In genomic region chr1:180386951-180387749, GRCm38 (mm10) we compare ENCODE assay signal across 7 mouse cellular contexts. TPM values are rescaled to one million over a fixed set of nuclear protein-coding genes. Genes with fewer than 3 reads are reported as not detected.
A peak's percentile ranks its signal among the peaks of the same experiment; 100 is the strongest.
DNase-seq lines count a peak whose midpoint lies in the region; ATAC-seq and TF ChIP-seq lines count a peak whose summit lies in the region.

No protein-coding gene starts in this region.

- 2% methylated on average over 27 of the region's 27 CpGs for WGBS in intestine, postnatal 0 days
- WGBS in midbrain, embryonic 12.5 days: 1% methylated on average over 27 of the region's 27 CpGs
- WGBS in small intestine, adult 2 months: 4% methylated on average over 27 of the region's 27 CpGs

- peak overlapping the region; percentile 65 for H3K4me2 ChIP-seq in intestine, postnatal 0 days (replicated peaks; ENCODE audit: low read depth)
- peak overlapping the region; percentile 66 for H3K4me2 ChIP-seq in midbrain, embryonic 12.5 days (replicated peaks)

- peak overlapping the region; percentile 84 for H3K27ac ChIP-seq in intestine, postnatal 0 days (ENCODE audit: low read depth, low read length)
- peak overlapping the region; percentile 47 for H3K27ac ChIP-seq in midbrain, embryonic 12.5 days (replicated peaks)
- H3K27ac ChIP-seq in small intestine, adult 2 months (ENCODE audit: insufficient read depth, low read depth, low read length): peak overlapping the region; percentile 95

- H3K9me3 ChIP-seq in intestine, postnatal 0 days (ENCODE audit: control insufficient read depth): no peaks in the 10 kb centered on the region
- no peaks in the 10 kb centered on the region for H3K9me3 ChIP-seq in midbrain, embryonic 12.5 days

- peak; percentile 93 for TF ChIP-seq CTCF in intestine, postnatal 0 days (IDR thresholded peaks at IDR 0.05; ENCODE audit: low read depth)
- TF ChIP-seq CTCF in small intestine, adult 2 months (IDR thresholded peaks at IDR 0.05; ENCODE audit: extremely low read depth, insufficient read length, insufficient replicate concordance, low read depth, low read length): peak; percentile 69; the same call in 1 of the 2 replicates

- H3K27me3 ChIP-seq in intestine, postnatal 0 days (replicated peaks; ENCODE audit: control insufficient read depth, insufficient read depth, low read length): no peaks in the 10 kb centered on the region
- no peaks in the 10 kb centered on the region for H3K27me3 ChIP-seq in midbrain, embryonic 12.5 days
- no peaks in the 10 kb centered on the region for H3K27me3 ChIP-seq in small intestine, adult 2 months (ENCODE audit: control insufficient read depth, insufficient read depth, low read length)

- H3K9ac ChIP-seq in intestine, postnatal 0 days (ENCODE audit: low read depth, low read length): peak overlapping the region; percentile 56
- H3K9ac ChIP-seq in midbrain, embryonic 12.5 days (replicated peaks): peak overlapping the region; percentile 43

- H3K4me1 ChIP-seq in intestine, postnatal 0 days (replicated peaks; ENCODE audit: control insufficient read depth, insufficient read depth, low read length): peaks cover 18% of the 10 kb centered on the region; the same call in 1 of the 2 replicates
- H3K4me1 ChIP-seq in midbrain, embryonic 12.5 days: peaks cover 19% of the 10 kb centered on the region
- H3K4me1 ChIP-seq in small intestine, adult 2 months (ENCODE audit: control insufficient read depth, insufficient read depth, insufficient read length, low read length): peaks cover 30% of the 10 kb centered on the region

- ATAC-seq in intestine, postnatal 0 days: peak; percentile 93
- ATAC-seq in midbrain, embryonic 12.5 days (ENCODE audit: low FRiP score, low read depth): peak; percentile 97

- peak; percentile 100 for DNase-seq in adrenal gland, adult 2 months
- peak; percentile 96 for DNase-seq in embryo, embryonic 11.5 days (ENCODE audit: low read depth, low spot score)
- peak; percentile 96 to 98 for DNase-seq in gastrocnemius, postnatal 4 days (ENCODE audit: low spot score in 2 of 2)
- DNase-seq in left cerebral cortex, postnatal 4 days: peak; percentile 98

- H3K36me3 ChIP-seq in intestine, postnatal 0 days (ENCODE audit: control insufficient read depth, insufficient read depth): no peaks in the 10 kb centered on the region
- no peaks in the 10 kb centered on the region for H3K36me3 ChIP-seq in midbrain, embryonic 12.5 days
- no peaks in the 10 kb centered on the region for H3K36me3 ChIP-seq in small intestine, adult 2 months (ENCODE audit: control insufficient read depth, insufficient read depth, low read length)

- peak overlapping the region; percentile 37 for H3K4me3 ChIP-seq in intestine, postnatal 0 days (ENCODE audit: low read depth, low read length)
- H3K4me3 ChIP-seq in midbrain, embryonic 12.5 days: peak overlapping the region; percentile 44
- peak overlapping the region; percentile 48 for H3K4me3 ChIP-seq in small intestine, adult 2 months (ENCODE audit: low read depth, low read length)

- intact Hi-C loops in left cerebral cortex, postnatal 4 days (cut with DNase I): no loop called here

- peak; percentile 85 for TF ChIP-seq POLR2A in small intestine, adult 2 months (IDR thresholded peaks at IDR 0.05; ENCODE audit: low read depth, low read length)

RNA-seq across cellular contexts. Expression of gene Itpkb, which starts 56.9 kb away (rescaled TPM):
- total RNA-seq in adrenal gland, adult 2 months (2021): 10 to 100 TPM; 45.6 to 76.4 TPM
- 22.6 and 25.3 TPM in 2 replicates for polyA plus RNA-seq in adrenal gland, adult 2 months (2012; rRNA removed)
- 10 to 100 TPM; 43.3 to 46.1 TPM for total RNA-seq in gastrocnemius, postnatal 4 days (2021)
- 2.3 and 3.4 TPM in 2 replicates for polyA plus RNA-seq in intestine, postnatal 0 days (2015; fragmentation: Nextera tagmentation; extraction: Ambion mirVana)
- total RNA-seq in left cerebral cortex, postnatal 4 days (2021): 10 to 100 TPM; 12.1 to 12.3 TPM
- 5.2 and 5.7 TPM in 2 replicates for polyA plus RNA-seq in midbrain, embryonic 12.5 days (2016; fragmentation: Nextera tagmentation; extraction: Ambion mirVana)
- polyA plus RNA-seq in small intestine, adult 2 months (2012; rRNA removed): 4.4 and 6.0 TPM in 2 replicates

Comparison
In these comparisons a context has a peak if more than half of its experiments do, and no peak if none do; other contexts are left out.
1. Peak in every context shown above with its lines: DNase-seq, ATAC-seq, H3K4me3 ChIP-seq and H3K27ac ChIP-seq.